Mouse (Mus musculus): ENCODE data around the gene Spem2.

GRCm38 (mm10) chr11:69858113-69858998, 40.1 kb upstream of the Spem2 start, which contains the start of gene Tnk1:
- no peak for TF ChIP-seq CTCF (IDR thresholded peaks at IDR 0.05; ENCODE audit: control insufficient read depth, insufficient read depth, low read length)
- no peak for TF ChIP-seq POLR2A (IDR thresholded peaks at IDR 0.05; ENCODE audit: borderline replicate concordance, control insufficient read depth, low read depth, low read length)
